Mouse (Mus musculus): ENCODE measurements at regions not wholly inside any gene's neighbourhood (a gene's known extent, or its start where the extent isn't known, plus 50 kb on each side); places are given as distances from the start of the nearest gene placed in this dataset.

DNA sequence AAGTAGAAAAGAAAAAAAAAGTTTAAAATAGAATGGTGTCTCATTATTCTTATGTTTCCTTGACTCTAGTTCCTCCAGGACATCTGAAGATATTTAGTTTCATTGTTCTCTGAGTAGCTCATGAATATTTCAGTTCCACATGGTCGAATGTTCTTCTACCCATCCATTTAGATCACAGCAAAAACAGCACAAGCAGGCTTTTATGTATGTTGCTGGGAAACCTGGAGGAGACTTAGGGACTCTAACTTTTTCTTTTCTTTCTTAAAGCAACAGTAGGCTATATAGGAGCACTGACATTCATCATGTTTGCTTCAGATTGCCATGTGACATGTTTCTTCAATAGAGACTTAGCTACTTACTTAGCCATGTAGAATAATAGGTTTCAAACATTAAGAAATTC lies 1504.2 kb downstream of the D3Ertd751e start:
- no peak for TF ChIP-seq POLR2A (IDR thresholded peaks at IDR 0.05; ENCODE audit: borderline replicate concordance, extremely low read depth, insufficient read depth, insufficient read length, poor library complexity, severe bottlenecking)
- TF ChIP-seq CTCF (IDR thresholded peaks at IDR 0.05; ENCODE audit: borderline replicate concordance, extremely low read depth, insufficient read depth, insufficient read length): no peak

All from brain, embryonic 14.5 days (tissue).